Mouse (Mus musculus): ENCODE results near the gene Txn1. TPM values are rescaled to one million over a fixed set of nuclear protein-coding genes. Genes with fewer than 3 reads are reported as not detected.

Gene Txn1
- polyA plus RNA-seq, 1 experiment from 2014 or later: 282 TPM

- Histone ChIP-seq H3K27me3 (no peaks in the 10 kb centered on the region), H3K9me3 (0 out of 2 replicates have a peak, but pooled peaks cover 5% of the 10 kb centered on the region), H3K27ac (no peak overlapping the region), H3K4me1 (replicated peaks) (no peaks in the 10 kb centered on the region), H3K36me3 (peaks cover 3% of the 10 kb centered on the region; the same call in 1 of the 2 replicates), H3K4me2 (no peak overlapping the region), H3K4me3 (no peak overlapping the region), H3K9ac (no peak overlapping the region)
- 74% methylated on average over 5 of the region's 5 CpGs for WGBS
- ATAC-seq (ENCODE audit: low FRiP score): no peak
These were observed 22.0 kb downstream of the Txn1 start for GRCm38 (mm10) chr4:57934181-57934580.

GRCm38 (mm10) chr4:57930559-57931170 lies 25.5 kb downstream of the Txn1 start:
- no peak for ATAC-seq (ENCODE audit: low FRiP score)
- 81% methylated on average over 5 of the region's 5 CpGs for WGBS

DNA sequence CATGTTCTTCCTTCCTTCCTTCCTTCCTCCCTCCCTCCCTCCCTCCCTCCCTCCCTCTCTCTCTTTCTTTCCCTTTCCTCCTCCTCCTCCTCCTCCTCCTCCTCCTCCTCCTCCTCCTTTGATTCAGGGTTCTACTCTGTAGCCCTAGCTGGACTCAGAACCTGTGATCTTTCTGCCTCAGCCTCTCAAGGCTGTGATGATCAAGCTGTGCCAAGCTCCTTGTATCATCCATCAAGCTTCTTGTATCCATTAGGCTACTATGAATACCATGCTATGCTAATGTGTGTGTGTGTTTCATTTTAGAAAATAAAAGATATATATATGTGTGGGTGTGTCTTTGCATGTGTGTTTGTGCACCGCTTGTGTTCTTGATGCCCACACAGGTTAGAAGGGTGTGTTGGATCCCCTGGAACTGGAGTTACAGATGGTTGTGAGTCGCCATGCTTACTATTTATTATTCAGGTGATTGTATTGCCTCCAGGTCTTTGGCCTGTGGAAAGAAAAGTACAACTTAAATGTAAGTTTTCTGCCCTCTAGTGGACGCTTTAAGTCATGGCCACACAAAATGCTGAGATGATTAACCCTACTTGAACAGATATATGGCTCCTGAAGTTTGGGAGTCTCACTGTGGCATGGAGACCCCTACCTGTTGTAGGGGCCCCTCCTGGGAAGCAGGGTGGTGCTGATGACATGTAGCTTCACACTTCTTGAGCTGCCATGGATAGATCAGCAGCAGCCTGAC lies 28.6 kb downstream of the Txn1 start:
- Histone ChIP-seq H3K9me3 (0 out of 2 replicates have a peak, but pooled peaks cover 5% of the 10 kb centered on the region), H3K4me1 (replicated peaks) (peaks cover 2% of the 10 kb centered on the region; the same call in 1 of the 2 replicates), H3K27ac (no peak overlapping the region), H3K4me2 (no peak overlapping the region), H3K36me3 (no peaks in the 10 kb centered on the region), H3K27me3 (no peaks in the 10 kb centered on the region), H3K9ac (no peak overlapping the region), H3K4me3 (no peak overlapping the region)
- ATAC-seq (ENCODE audit: low FRiP score): peak; percentile 36; the same call in 1 of the 2 replicates
- 27% methylated on average over 3 of the region's 3 CpGs for WGBS

More at GRCm38 (mm10) chr4:57930559-57931170, 25.5 kb downstream of the Txn1 start:
- H3K4me2 ChIP-seq: no peak overlapping the region
- no peak overlapping the region for H3K27ac ChIP-seq
- no peaks in the 10 kb centered on the region for H3K4me1 ChIP-seq (replicated peaks)
- no peak overlapping the region for H3K4me3 ChIP-seq
- 0 out of 2 replicates have a peak, but pooled peaks cover 5% of the 10 kb centered on the region for H3K9me3 ChIP-seq
- H3K27me3 ChIP-seq: no peaks in the 10 kb centered on the region
- no peak overlapping the region for H3K9ac ChIP-seq
- H3K36me3 ChIP-seq: peaks cover 3% of the 10 kb centered on the region; the same call in 1 of the 2 replicates

- Histone ChIP-seq H3K4me1 (replicated peaks) (peaks cover 13% of the 10 kb centered on the region; the same call in 1 of the 2 replicates), H3K9ac (no peak overlapping the region), H3K9me3 (no peaks in the 10 kb centered on the region), H3K27ac (no peak overlapping the region), H3K36me3 (no peaks in the 10 kb centered on the region), H3K4me2 (no peak overlapping the region), H3K27me3 (no peaks in the 10 kb centered on the region), H3K4me3 (no peak overlapping the region)
- ATAC-seq (ENCODE audit: low FRiP score): no peak
- WGBS: 73% methylated on average over 6 of the region's 6 CpGs
These were observed 31.6 kb downstream of the Txn1 start for GRCm38 (mm10) chr4:57924556-57925071.

GRCm38 (mm10) chr4:57922171-57922570 lies 34.0 kb downstream of the Txn1 start:
- peaks cover 13% of the 10 kb centered on the region; the same call in 1 of the 2 replicates for H3K4me1 ChIP-seq (replicated peaks)
- H3K9ac ChIP-seq: no peak overlapping the region
- no peaks in the 10 kb centered on the region for H3K36me3 ChIP-seq
- H3K4me2 ChIP-seq: no peak overlapping the region
- no peak overlapping the region for H3K4me3 ChIP-seq
- no peak for ATAC-seq (ENCODE audit: low FRiP score)
- H3K27ac ChIP-seq: no peak overlapping the region
- 13% methylated on average over 5 of the region's 5 CpGs for WGBS
- H3K27me3 ChIP-seq: no peaks in the 10 kb centered on the region
- no peaks in the 10 kb centered on the region for H3K9me3 ChIP-seq

- no peak for ATAC-seq (ENCODE audit: low FRiP score)
- Histone ChIP-seq H3K36me3 (no peaks in the 10 kb centered on the region), H3K4me1 (replicated peaks) (peaks cover 24% of the 10 kb centered on the region), H3K9ac (no peak overlapping the region), H3K4me2 (no peak overlapping the region), H3K27me3 (peaks cover 16% of the 10 kb centered on the region; the same call in 1 of the 2 replicates), H3K27ac (no peak overlapping the region), H3K9me3 (no peaks in the 10 kb centered on the region), H3K4me3 (no peak overlapping the region)
- WGBS: 77% methylated on average over 1 of the region's 1 CpGs
These were observed 35.7 kb downstream of the Txn1 start for GRCm38 (mm10) chr4:57920522-57920921.

- H3K36me3 ChIP-seq: no peaks in the 10 kb centered on the region
- H3K27me3 ChIP-seq: peaks cover 24% of the 10 kb centered on the region; the same call in 1 of the 2 replicates
- H3K4me3 ChIP-seq: no peak overlapping the region
- H3K9ac ChIP-seq: no peak overlapping the region
- no peak overlapping the region for H3K4me2 ChIP-seq
- ATAC-seq (ENCODE audit: low FRiP score): no peak
- WGBS: 15% methylated on average over 8 of the region's 8 CpGs
- no peaks in the 10 kb centered on the region for H3K9me3 ChIP-seq
- peaks cover 24% of the 10 kb centered on the region for H3K4me1 ChIP-seq (replicated peaks)
- H3K27ac ChIP-seq: no peak overlapping the region
These were observed 36.5 kb downstream of the Txn1 start for GRCm38 (mm10) chr4:57919494-57920423.

- no peaks in the 10 kb centered on the region for H3K9me3 ChIP-seq
- H3K4me2 ChIP-seq: no peak overlapping the region
- no peak overlapping the region for H3K27ac ChIP-seq
- no peak overlapping the region for H3K9ac ChIP-seq
- H3K36me3 ChIP-seq: no peaks in the 10 kb centered on the region
- peaks cover 17% of the 10 kb centered on the region for H3K4me1 ChIP-seq (replicated peaks)
- H3K4me3 ChIP-seq: no peak overlapping the region
- no peak for ATAC-seq (ENCODE audit: low FRiP score)
- 84% methylated on average over 4 of the region's 4 CpGs for WGBS
- peaks cover 26% of the 10 kb centered on the region; the same call in 1 of the 2 replicates for H3K27me3 ChIP-seq
These were observed 39.5 kb downstream of the Txn1 start for GRCm38 (mm10) chr4:57916711-57917110.

- H3K36me3 ChIP-seq: no peaks in the 10 kb centered on the region
- H3K9me3 ChIP-seq: no peaks in the 10 kb centered on the region
- H3K4me3 ChIP-seq: no peak within 1 kb of the TSS
- H3K4me1 ChIP-seq (replicated peaks): peaks cover 17% of the 10 kb centered on the region
- ATAC-seq (ENCODE audit: low FRiP score): no peak
- no peak within 1 kb of the TSS for H3K9ac ChIP-seq
- WGBS: 31% methylated on average over 9 of the region's 9 CpGs
- H3K27ac ChIP-seq: no peak within 1 kb of the TSS
- H3K4me2 ChIP-seq: no peak within 1 kb of the TSS
- peaks cover 26% of the 10 kb centered on the region; the same call in 1 of the 2 replicates for H3K27me3 ChIP-seq
These were observed 40.0 kb downstream of the Txn1 start, which contains the start of gene D630039A03Rik for GRCm38 (mm10) chr4:57916201-57916661. Gene D630039A03Rik (minus strand): TSS chr4:57916297.

GRCm38 (mm10) chr4:57915216-57915965 lies 40.8 kb downstream of the Txn1 start:
- Histone ChIP-seq H3K27me3 (peaks cover 26% of the 10 kb centered on the region; the same call in 1 of the 2 replicates), H3K27ac (no peak overlapping the region), H3K4me2 (no peak overlapping the region), H3K9ac (no peak overlapping the region), H3K9me3 (no peaks in the 10 kb centered on the region), H3K4me1 (replicated peaks) (peaks cover 15% of the 10 kb centered on the region), H3K4me3 (no peak overlapping the region), H3K36me3 (no peaks in the 10 kb centered on the region)
- no peak for ATAC-seq (ENCODE audit: low FRiP score)
- WGBS: 43% methylated on average over 17 of the region's 17 CpGs
